Mouse (Mus musculus) activated CD4-positive, CD25-positive, alpha-beta regulatory T cell, adult 4 months (primary cell): ENCODE data around the gene Necap2. TPM values are rescaled to one million over a fixed set of nuclear protein-coding genes. Genes with fewer than 3 reads are reported as not detected.

Source experiments
- ATAC-seq: one replicate; pipeline ENCODE4 v1.8.0; 2017
- polyA plus RNA-seq, 2 experiments: library from polyadenylated mRNA; unstranded; fragments of 100-300 nt; shearing (Covaris generic); gene quantifications; one replicate each; pipeline ENCODE4 v1.2.1; 2017

The Necap2 gene
- polyA plus RNA-seq = 100 to 1,000 TPM in 1 of 2 experiments, 10 to 100 TPM in 1; 85.5 to 101 TPM

GRCm38 (mm10) chr4:141077681-141078509 is at the start of gene Necap2:
Necap2 (minus strand) TSS chr4:141078357.
- ATAC-seq = peak; percentile 97

- no peak for ATAC-seq
These were observed 44.9 kb upstream of the Necap2 start for GRCm38 (mm10) chr4:141123065-141123464.

- no peak for ATAC-seq
These were observed 44.5 kb upstream of the Necap2 start for GRCm38 (mm10) chr4:141122663-141123062.

GRCm38 (mm10) chr4:141120700-141121099 is 42.5 kb upstream of the Necap2 start:
- ATAC-seq = no peak

GRCm38 (mm10) chr4:141118691-141119090 is 40.5 kb upstream of the Necap2 start:
- no peak for ATAC-seq

GRCm38 (mm10) chr4:141115398-141115797 is 37.2 kb upstream of the Necap2 start:
- no peak for ATAC-seq

- no peak for ATAC-seq
These were observed 36.4 kb upstream of the Necap2 start for GRCm38 (mm10) chr4:141114521-141114981.

- no peak for ATAC-seq
These were observed 35.7 kb upstream of the Necap2 start for GRCm38 (mm10) chr4:141113831-141114230.

GRCm38 (mm10) chr4:141108196-141108732 is 30.1 kb upstream of the Necap2 start:
- no peak for ATAC-seq

GRCm38 (mm10) chr4:141106526-141107183 is 28.5 kb upstream of the Necap2 start:
- ATAC-seq = no peak

- no peak for ATAC-seq
These were observed 23.7 kb upstream of the Necap2 start for GRCm38 (mm10) chr4:141101855-141102254.

- no peak for ATAC-seq
These were observed 23.1 kb upstream of the Necap2 start for GRCm38 (mm10) chr4:141101291-141101690.

GRCm38 (mm10) chr4:141099956-141100355 is 21.8 kb upstream of the Necap2 start:
- ATAC-seq = no peak

GRCm38 (mm10) chr4:141098935-141099334 is 20.8 kb upstream of the Necap2 start:
- no peak for ATAC-seq

GRCm38 (mm10) chr4:141096710-141097109 is 18.6 kb upstream of the Necap2 start:
- ATAC-seq = no peak

GRCm38 (mm10) chr4:141095016-141095415 is 16.9 kb upstream of the Necap2 start:
- no peak for ATAC-seq

- ATAC-seq = no peak
These were observed 10.6 kb upstream of the Necap2 start for GRCm38 (mm10) chr4:141088714-141089113.

GRCm38 (mm10) chr4:141088033-141088432 is 9.9 kb upstream of the Necap2 start, which contains the start of gene Spata21:
Spata21 (plus strand) TSS chr4:141088333.
- no peak for ATAC-seq

GRCm38 (mm10) chr4:141086862-141087261 is 8.7 kb upstream of the Necap2 start:
- no peak for ATAC-seq

GRCm38 (mm10) chr4:141078510-141079137 is 467 bp upstream of the Necap2 start:
- ATAC-seq = no peak

- no peak for ATAC-seq
These were observed 1.2 kb downstream of the Necap2 start for GRCm38 (mm10) chr4:141076761-141077506.

GRCm38 (mm10) chr4:141074109-141074508 is 4.0 kb downstream of the Necap2 start:
- no peak for ATAC-seq
